Mouse (Mus musculus) cerebellum, adult 2 months (tissue): Measurements from ENCODE around the gene Chn1. TPM values are rescaled to one million over a fixed set of nuclear protein-coding genes. Genes with fewer than 3 reads are reported as not detected.

ENCODE experiments used
- DNase-seq, 2 experiments: peaks; one replicate each; pipeline ENCODE4 v3.0.0; 2021
- H3K27ac ChIP-seq: fragments of 200-500 bp; 2 replicates; pipeline ENCODE4 v1.5.1; 2012; ENCODE audit warnings: low read length, control low read depth, inconsistent platforms; ENCODE audit not compliant: insufficient read depth
- H3K27me3 ChIP-seq: fragments of 200-500 bp; 2 replicates; pipeline ENCODE4 v1.6.1; 2012; ENCODE audit warnings: inconsistent platforms, mild to moderate bottlenecking, low read length, moderate library complexity; ENCODE audit not compliant: control insufficient read depth, insufficient read depth
- H3K4me1 ChIP-seq: fragments of 200-500 bp; 2 replicates; pipeline ENCODE4 v1.6.1; 2011; ENCODE audit warnings: low read length; ENCODE audit not compliant: control insufficient read depth, insufficient read depth
- H3K4me3 ChIP-seq: fragments of 200-500 bp; replicated peaks from 2 replicates; pipeline ENCODE3; 2011; ENCODE audit warnings: mild to moderate bottlenecking, low read depth, low read length, control low read depth; ENCODE audit not compliant: insufficient read depth
- CTCF ChIP-seq: fragments of 200-500 bp; IDR thresholded peaks from 2 replicates; pipeline ENCODE4 v1.5.1; 2011; ENCODE audit warnings: low read depth, mild to moderate bottlenecking, control low read depth, low read length, moderate library complexity, borderline replicate concordance; ENCODE audit not compliant: insufficient read depth
- POLR2A ChIP-seq: fragments of 200-500 bp; IDR thresholded peaks from 2 replicates; pipeline ENCODE4 v1.6.1; 2011; ENCODE audit warnings: low read length, control low read depth, borderline replicate concordance; ENCODE audit not compliant: insufficient read depth
- WGBS: fragments of 180-500 bp; shearing (Covaris S2); methylation state at CpG from one replicate; pipeline ENCODE4 v1.1.7; 2018; 5-methylcytosine and 5-hydroxymethylcytosine counted together
- polyA plus RNA-seq: library from polyadenylated mRNA; depleted of rRNA; stranded (reverse); fragments of >200 nt; gene quantifications from 2 replicates; pipeline ENCODE4 v1.2.3, GENCODE M21; 2012

Gene Chn1
- polyA plus RNA-seq, 1 experiment: 288 TPM

DNA sequence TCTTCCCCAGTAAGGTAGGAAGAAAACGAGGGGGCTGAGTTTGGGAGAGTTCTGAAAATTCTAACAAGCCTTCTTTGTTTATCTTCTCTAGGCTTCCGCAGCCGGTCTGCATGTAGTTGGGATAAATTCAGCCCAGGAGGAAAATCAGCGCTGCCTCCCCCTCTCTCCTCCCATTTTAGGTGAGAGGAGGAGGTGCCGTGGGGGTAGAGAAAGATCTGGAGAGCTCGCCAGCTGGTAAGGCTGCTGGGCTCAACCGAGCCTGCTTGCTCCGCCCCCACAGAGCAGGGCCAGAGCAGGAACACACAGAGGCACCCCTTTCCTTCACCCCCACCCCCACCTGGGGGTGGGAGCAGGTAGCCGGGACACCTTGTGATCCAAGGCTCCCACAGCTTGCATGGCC is 178.4 kb downstream of the Chn1 start:
- Histone ChIP-seq H3K4me1 (no peaks in the 10 kb centered on the region), H3K27me3 (no peaks in the 10 kb centered on the region; the same call in 1 of the 2 replicates), H3K27ac (no peak overlapping the region), H3K4me3 (no peak overlapping the region)
- WGBS: 24% methylated on average over 9 of the region's 9 CpGs
- TF ChIP-seq CTCF (no peak), POLR2A (no peak)
- no peak for DNase-seq

DNA sequence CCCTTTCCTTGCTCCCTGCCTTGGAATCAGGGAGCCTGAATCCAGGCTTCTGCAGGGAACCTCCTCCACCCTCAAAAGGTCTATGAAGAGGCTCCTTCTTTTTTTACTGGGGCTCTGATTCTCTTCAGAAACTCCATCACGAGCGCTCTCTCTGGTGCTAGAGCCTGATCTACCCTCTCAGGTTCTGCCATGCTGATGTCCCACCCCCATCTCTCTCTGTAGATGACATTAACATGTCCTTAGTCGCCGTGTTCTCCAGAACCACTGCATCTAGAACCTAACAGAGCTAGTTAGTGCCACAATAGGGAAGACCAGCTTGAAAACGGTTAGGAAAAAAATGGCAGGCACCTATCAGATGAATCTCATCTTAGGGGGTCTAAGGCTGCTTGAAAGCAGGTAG is 178.8 kb downstream of the Chn1 start:
- DNase-seq: no peak
- WGBS: 80% methylated on average over 5 of the region's 5 CpGs

DNA sequence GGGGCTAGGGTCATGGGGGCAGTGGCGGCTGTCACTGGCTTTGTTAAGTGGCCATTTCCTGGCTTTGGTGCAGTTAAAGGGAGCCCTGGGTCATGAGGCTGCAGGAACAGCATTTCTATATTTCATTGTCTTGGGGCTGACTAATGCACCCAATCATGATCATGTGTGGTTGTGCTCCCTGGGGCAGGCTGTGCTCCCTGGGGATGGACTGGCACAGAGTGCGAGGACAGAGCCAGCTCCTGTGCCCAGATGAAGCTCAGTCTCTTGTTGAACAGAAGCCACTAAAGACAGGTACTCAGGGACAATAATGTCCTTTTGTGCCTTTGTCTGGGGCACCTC is 182.1 kb downstream of the Chn1 start:
- Histone ChIP-seq H3K4me3 (no peak overlapping the region), H3K27me3 (peaks cover 3% of the 10 kb centered on the region; the same call in 1 of the 2 replicates), H3K27ac (no peak overlapping the region), H3K4me1 (no peaks in the 10 kb centered on the region; the same call in 1 of the 2 replicates)
- no peak for DNase-seq
- WGBS: 83% methylated on average over 2 of the region's 2 CpGs
- TF ChIP-seq POLR2A (no peak), CTCF (no peak)

More for the DNA sequence above, 178.8 kb downstream of the Chn1 start:
- H3K4me3 ChIP-seq: no peak overlapping the region
- no peaks in the 10 kb centered on the region; the same call in 1 of the 2 replicates for H3K27me3 ChIP-seq
- no peaks in the 10 kb centered on the region for H3K4me1 ChIP-seq
- TF ChIP-seq CTCF (no peak), POLR2A (no peak)
- H3K27ac ChIP-seq: no peak overlapping the region

DNA sequence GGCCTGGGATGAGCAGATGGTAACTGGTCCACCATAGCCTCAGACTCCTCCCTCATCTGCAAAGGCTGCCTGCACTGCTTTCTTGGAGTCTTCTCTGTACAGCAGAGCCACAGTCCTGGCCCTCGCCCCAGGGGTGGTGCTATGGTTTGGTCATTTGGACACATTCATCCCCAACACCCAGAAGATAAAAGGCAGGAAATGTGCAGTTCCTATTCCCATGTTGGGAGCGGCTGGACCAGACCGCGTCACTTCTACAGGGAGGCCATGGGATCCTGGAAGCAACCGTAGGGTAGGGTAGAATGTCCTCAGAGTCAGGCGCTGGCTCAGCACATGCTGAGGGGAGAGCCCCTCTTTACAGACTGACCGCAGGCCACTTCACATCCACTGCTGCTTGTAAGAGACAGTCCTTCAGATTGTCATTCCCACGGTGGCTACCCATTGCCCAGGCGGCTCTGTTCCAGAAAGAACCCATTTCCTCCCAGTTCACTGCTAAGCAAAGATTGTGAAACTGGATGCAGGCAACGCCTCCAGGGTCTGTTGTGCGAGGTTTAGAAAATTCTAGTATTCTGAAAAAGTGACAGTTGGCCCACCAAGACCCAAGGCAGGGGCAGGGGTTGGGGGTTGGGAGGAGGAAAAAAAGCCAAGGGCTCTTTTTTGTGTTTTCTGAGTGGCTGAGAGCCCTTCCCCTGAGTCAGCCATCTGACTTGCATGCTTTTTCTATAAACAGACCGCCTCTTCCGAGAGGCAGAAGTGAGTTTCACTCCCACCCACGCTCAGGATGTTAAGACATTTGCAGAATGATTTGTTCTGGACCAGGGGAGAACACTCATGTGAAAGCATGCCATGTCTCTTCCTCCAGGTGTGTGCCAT is 182.7 kb downstream of the Chn1 start:
- no peak overlapping the region for H3K27ac ChIP-seq
- no peak for DNase-seq
- no peak for TF ChIP-seq CTCF
- no peak for TF ChIP-seq POLR2A
- no peaks in the 10 kb centered on the region; the same call in 1 of the 2 replicates for H3K4me1 ChIP-seq
- peaks cover 3% of the 10 kb centered on the region; the same call in 1 of the 2 replicates for H3K27me3 ChIP-seq
- WGBS: 85% methylated on average over 14 of the region's 14 CpGs
- H3K4me3 ChIP-seq: no peak overlapping the region

DNA sequence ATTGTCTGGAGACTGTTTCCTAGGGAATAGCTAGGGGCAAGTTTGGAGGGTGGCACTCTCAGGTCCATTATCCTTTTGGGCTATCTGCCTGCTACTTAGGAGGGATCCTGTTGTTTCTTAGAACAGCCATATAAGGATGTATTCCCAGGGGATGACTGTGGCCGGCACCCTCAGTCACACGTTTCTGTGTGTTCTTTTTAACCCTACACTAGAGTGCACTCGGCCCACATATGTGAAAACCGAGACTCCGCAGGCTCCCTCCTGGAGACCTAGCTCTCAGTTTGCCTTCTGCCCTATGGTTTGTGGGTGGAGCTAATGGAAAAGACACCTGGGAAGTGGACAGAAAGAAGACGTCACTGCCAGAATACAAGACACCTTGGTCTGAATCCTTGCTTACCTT is 183.9 kb downstream of the Chn1 start:
- Histone ChIP-seq H3K4me1 (no peaks in the 10 kb centered on the region; the same call in 1 of the 2 replicates), H3K27ac (no peak overlapping the region), H3K27me3 (peaks cover 3% of the 10 kb centered on the region; the same call in 1 of the 2 replicates), H3K4me3 (no peak overlapping the region)
- no peak for DNase-seq
- WGBS: 43% methylated on average over 6 of the region's 6 CpGs
- TF ChIP-seq CTCF (no peak), POLR2A (no peak)

DNA sequence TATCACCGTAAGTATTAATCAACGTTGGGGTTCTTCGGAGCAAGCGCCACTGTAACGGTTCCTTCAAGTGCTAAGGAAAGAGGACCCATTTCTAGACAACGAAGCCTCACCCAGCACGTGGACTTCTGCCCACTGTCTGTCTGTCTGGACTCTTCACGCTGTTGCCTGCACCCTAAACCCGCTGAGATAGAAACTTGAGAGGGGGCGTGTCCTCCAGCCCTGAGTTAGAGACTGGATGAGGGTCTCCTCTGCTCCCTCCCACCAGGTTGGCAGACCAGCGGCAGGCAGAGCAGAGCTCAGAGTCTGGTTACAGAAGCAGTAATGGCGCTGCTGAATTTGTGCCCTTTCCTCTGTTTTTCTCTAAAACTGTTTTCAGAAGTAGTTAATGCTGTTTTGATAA is 185.0 kb downstream of the Chn1 start:
- H3K4me3 ChIP-seq: no peak overlapping the region
- WGBS: 10% methylated on average over 12 of the region's 12 CpGs
- H3K27me3 ChIP-seq: peaks cover 3% of the 10 kb centered on the region; the same call in 1 of the 2 replicates
- no peak overlapping the region for H3K27ac ChIP-seq
- no peak for DNase-seq
- H3K4me1 ChIP-seq: no peaks in the 10 kb centered on the region; the same call in 1 of the 2 replicates
- TF ChIP-seq CTCF: no peak
- TF ChIP-seq POLR2A: no peak

DNA sequence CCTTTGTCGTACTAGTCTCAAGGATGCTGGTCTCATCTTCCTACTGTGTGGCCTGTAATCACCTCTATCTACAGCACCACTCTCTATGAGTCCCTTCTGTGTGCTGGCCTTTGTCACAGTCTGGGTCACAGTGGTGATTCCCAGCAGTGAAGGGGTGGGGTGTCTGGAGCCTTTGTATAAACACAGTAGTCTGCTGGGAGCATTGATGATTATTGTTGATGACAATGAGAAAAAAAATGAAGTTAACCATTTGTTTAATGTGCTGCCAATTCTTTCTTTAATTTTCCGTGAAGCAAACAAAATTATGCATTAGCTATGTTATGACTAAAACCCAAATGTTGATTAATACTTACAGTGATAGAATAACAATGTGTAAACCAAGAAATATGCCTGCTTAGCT is 186.2 kb downstream of the Chn1 start:
- DNase-seq: no peak
- Histone ChIP-seq H3K27ac (no peak overlapping the region), H3K27me3 (peaks cover 3% of the 10 kb centered on the region; the same call in 1 of the 2 replicates), H3K4me3 (no peak overlapping the region), H3K4me1 (no peaks in the 10 kb centered on the region; the same call in 1 of the 2 replicates)
- no peak for TF ChIP-seq POLR2A
- no peak for TF ChIP-seq CTCF
- 79% methylated on average over 2 of the region's 2 CpGs for WGBS

DNA sequence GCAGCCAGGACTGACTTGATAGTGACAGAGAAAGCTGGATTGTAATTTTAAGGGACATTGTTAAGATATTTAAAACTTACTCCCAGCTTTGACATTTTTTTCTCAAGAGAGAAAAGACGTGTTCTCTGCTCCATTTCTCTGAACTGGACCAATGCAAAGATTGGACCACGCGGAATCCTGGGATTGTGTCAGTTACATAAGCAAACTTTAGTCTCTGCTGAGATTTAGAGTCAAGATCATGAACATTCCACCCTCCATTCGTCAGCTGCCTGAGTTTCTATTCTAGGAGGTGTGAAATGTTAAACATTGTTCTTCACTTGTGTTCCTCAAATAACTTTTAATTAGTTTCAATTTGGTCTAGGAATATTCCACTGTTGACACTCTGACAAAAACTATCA is 188.0 kb downstream of the Chn1 start:
- peaks cover 3% of the 10 kb centered on the region; the same call in 1 of the 2 replicates for H3K27me3 ChIP-seq
- H3K4me3 ChIP-seq: no peak overlapping the region
- WGBS: 65% methylated on average over 4 of the region's 4 CpGs
- no peak for DNase-seq
- TF ChIP-seq POLR2A (no peak), CTCF (no peak)
- no peak overlapping the region for H3K27ac ChIP-seq
- no peaks in the 10 kb centered on the region; the same call in 1 of the 2 replicates for H3K4me1 ChIP-seq
